In genomic region chr15:28187472-28188360, GRCm38 (mm10) we compare ENCODE assay signal across 8 mouse cellular contexts. TPM values are rescaled to one million over a fixed set of nuclear protein-coding genes. Genes with fewer than 3 reads are reported as not detected.
DNase-seq lines count a peak whose midpoint lies in the region; ATAC-seq and TF ChIP-seq lines count a peak whose summit lies in the region.
"Had no signal": no experiment of that assay in that cellular context is flagged by ENCODE, and none has a peak within 500 bp of the region (broad histone marks: within the 10 kb centered on the region; RNA-seq: fewer than 3 reads in every experiment).

No protein-coding gene starts in this region.

- no peak overlapping the region; the same call in 1 of the 2 replicates for H3K4me3 ChIP-seq in left cerebral cortex, adult 2 months
- no peak overlapping the region for H3K4me3 ChIP-seq in midbrain, embryonic 14.5 days (replicated peaks; ENCODE audit: low read depth, low read length)
- H3K4me3 ChIP-seq: megakaryocyte, embryonic 14.5 days had no signal

- 25% methylated on average over 22 of the region's 22 CpGs for WGBS in midbrain, embryonic 14.5 days

- H3K27me3 ChIP-seq in midbrain, embryonic 14.5 days (ENCODE audit: control insufficient read depth, insufficient read depth, low read length), result no peaks in the 10 kb centered on the region

- H3K36me3 ChIP-seq in midbrain, embryonic 14.5 days (ENCODE audit: control insufficient read depth, insufficient read depth, low read length), result no peaks in the 10 kb centered on the region

- no peaks in the 10 kb centered on the region for H3K9me3 ChIP-seq in midbrain, embryonic 14.5 days (ENCODE audit: control insufficient read depth, low read length)
- H3K9me3 ChIP-seq: megakaryocyte, embryonic 14.5 days had no signal

- no peaks in the 10 kb centered on the region for H3K4me1 ChIP-seq in midbrain, embryonic 14.5 days (ENCODE audit: control insufficient read depth, insufficient read depth, low read length)

- DNase-seq in cerebellum, postnatal 4 days (ENCODE audit: low spot score in 2 of 2), result peak; percentile 78 to 90
- peak; percentile 78 for DNase-seq in gastrocnemius, postnatal 10 days
- peak; percentile 42 for DNase-seq in hindlimb bud, embryonic 11.5 days (ENCODE audit: extremely low spot score, low read depth, low spot score)
- DNase-seq in left cerebral cortex, adult 2 months (ENCODE audit: extremely low spot score in 1 of 2, low spot score in 2 of 2), result peak; percentile 70 to 80
- DNase-seq in midbrain, embryonic 14.5 days, result peak; percentile 89
- DNase-seq in spleen, adult 12 weeks (ENCODE audit: low spot score), result peak; percentile 22

- peak; percentile 97 for TF ChIP-seq CTCF in left cerebral cortex, adult 2 months (IDR thresholded peaks at IDR 0.05)

- intact Hi-C loops in left cerebral cortex, adult 2 months (cut with DNase I), result no loop called here

- ATAC-seq in activated CD4-positive, CD25-positive, alpha-beta regulatory T cell, adult 4 months, result peak; percentile 58
- peak; percentile 82 for ATAC-seq in midbrain, embryonic 14.5 days (ENCODE audit: low FRiP score, low TSS enrichment)

- H3K4me2 ChIP-seq in midbrain, embryonic 14.5 days (ENCODE audit: low read length), result peak overlapping the region; percentile 34

- no peak overlapping the region for H3K27ac ChIP-seq in left cerebral cortex, adult 2 months
- no peak overlapping the region for H3K27ac ChIP-seq in midbrain, embryonic 14.5 days (replicated peaks; ENCODE audit: low read depth, low read length)

- no peak overlapping the region for H3K9ac ChIP-seq in midbrain, embryonic 14.5 days (replicated peaks; ENCODE audit: low read length)

RNA-seq across cellular contexts. Expression of gene Dnah5, which starts 15.8 kb away (rescaled TPM):
- under 1 TPM in 1 of 2 experiments, not detected in 1; 0.03 TPM for polyA plus RNA-seq in activated CD4-positive, CD25-positive, alpha-beta regulatory T cell, adult 4 months (2017; shearing (Covaris generic))
- total RNA-seq in gastrocnemius, postnatal 10 days (2021), result under 1 TPM; 0.02 to 0.07 TPM
- total RNA-seq in left cerebral cortex, adult 2 months (2021), result 1 to 10 TPM; 2.8 to 3.6 TPM
- polyA plus RNA-seq in midbrain, embryonic 14.5 days (2014; fragmentation: Nextera tagmentation; extraction: Ambion mirVana), result 0.29 and 0.40 TPM in 2 replicates

Comparison
In these comparisons a context has a peak if more than half of its experiments do, and no peak if none do; other contexts are left out.
1. DNase-seq: peak in every context shown above with its lines; median percentile 89 in midbrain, embryonic 14.5 days; 84 in cerebellum, postnatal 4 days; 78 in gastrocnemius, postnatal 10 days; 75 in left cerebral cortex, adult 2 months; 42 in hindlimb bud, embryonic 11.5 days; 22 in spleen, adult 12 weeks.